Mouse (Mus musculus) adrenal gland, postnatal 14 days (tissue): ENCODE measurements around the gene Tmem50b. TPM values are rescaled to one million over a fixed set of nuclear protein-coding genes. Genes with fewer than 3 reads are reported as not detected.
A peak's percentile ranks its signal among the peaks of the same experiment; 100 is the strongest.

Experiments used
- DNase-seq: peaks from one replicate; pipeline ENCODE4 v3.0.0; 2021; ENCODE audit warnings: mixed read lengths
- total RNA-seq: library from RNA; stranded (reverse); gene quantifications from 2 replicates; pipeline ENCODE4 v1.2.3, GENCODE M21; 2021

Gene Tmem50b
- total RNA-seq, 1 experiment from 2014 or later, result 48.0 TPM

DNA sequence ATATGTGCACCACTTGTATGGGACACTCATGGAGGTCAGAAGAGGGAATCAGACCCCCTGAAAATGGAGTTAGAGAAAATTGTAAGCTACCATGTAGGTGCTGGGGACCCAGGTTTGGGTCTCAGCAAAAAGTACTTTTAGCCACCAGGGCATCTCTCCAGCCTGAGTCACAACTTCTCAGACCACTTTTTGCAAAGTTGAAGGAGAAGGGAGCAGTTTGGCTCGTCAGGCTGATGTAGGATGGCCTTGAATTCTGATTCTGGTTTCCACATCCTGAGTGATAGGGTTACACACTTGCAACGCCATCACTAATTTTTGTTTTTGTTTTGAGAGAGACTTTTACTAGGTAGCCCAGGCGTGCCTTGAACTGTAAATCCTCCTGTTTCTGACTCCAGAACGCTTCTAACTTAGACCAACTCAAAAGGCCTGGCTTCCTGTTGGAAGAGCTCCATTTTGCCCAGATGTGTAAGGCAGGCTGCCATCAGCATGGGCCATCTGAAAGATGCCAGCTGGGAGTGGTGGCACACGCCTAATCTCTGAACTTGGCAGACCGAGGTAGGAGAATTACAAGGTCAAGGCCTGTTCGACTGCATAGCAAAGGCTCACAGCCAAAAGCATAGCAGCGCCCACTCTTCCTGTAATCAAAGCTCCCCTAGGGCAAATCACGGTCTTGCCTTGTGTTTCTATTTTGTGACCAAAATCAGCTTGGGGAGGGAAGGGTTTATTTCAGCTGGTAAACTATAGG lies 12.1 kb upstream of the Tmem50b start:
- peak; percentile 82 for DNase-seq

DNA sequence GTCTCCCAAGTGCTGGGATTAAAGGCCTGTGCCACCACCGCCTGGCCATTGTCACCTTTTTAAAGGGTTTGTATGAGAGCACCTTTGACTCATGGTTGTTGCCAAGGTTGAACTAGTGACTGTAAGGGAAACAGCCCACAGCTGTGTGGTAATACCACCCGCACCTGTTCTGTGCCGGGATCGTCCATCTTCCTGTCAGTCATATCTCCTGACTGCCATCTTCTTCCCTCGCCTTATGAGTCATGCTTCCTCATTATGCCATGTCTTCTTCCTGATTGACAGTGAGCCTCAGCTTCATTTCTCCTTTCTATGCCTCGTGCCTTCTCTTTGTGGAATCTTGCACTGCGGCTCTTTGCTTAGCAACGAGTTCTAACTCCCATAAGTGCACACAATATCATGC lies 9.4 kb upstream of the Tmem50b start:
- DNase-seq, result no peak

GRCm38 (mm10) chr16:91605156-91605555 lies 7.6 kb upstream of the Tmem50b start:
- no peak for DNase-seq

DNA sequence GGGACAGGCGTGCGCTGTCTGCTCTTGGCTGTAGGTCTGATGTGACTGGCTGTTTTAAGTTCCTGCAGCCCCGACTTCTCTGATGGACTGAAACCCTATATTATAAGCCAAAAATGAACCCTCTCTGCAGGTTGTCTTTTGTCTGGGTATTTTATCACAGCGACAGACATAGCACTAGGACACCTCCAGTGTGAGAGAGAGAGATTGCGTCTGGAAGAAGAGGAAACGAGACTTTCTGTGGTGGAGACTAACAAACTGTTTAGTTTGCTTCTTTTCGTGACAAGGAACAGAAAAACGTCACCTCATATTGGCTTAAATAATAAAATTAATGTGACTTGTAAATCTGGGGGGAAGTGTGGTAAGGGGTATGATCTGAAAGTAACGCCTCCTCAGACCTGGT lies 4.1 kb upstream of the Tmem50b start:
- DNase-seq, result no peak

DNA sequence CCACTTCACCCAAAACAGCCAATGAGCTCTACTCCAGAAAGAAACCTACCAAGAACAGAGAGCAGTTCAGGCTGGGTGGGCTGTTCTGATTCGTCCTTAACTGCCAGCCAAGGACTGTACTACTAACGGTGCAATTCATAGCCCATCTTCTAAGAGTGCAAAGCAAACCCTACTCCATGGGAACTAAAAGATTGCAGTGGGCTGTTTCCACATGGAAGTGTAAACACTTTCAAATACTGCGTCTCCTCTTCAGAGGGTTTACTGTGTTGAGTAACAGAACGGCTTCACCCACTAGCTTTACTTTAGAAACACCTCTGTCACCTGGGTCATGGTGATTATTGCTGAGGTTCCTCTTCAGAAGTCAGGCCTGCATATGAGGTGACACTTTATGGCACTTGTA lies 3.5 kb upstream of the Tmem50b start:
- no peak for DNase-seq

DNA sequence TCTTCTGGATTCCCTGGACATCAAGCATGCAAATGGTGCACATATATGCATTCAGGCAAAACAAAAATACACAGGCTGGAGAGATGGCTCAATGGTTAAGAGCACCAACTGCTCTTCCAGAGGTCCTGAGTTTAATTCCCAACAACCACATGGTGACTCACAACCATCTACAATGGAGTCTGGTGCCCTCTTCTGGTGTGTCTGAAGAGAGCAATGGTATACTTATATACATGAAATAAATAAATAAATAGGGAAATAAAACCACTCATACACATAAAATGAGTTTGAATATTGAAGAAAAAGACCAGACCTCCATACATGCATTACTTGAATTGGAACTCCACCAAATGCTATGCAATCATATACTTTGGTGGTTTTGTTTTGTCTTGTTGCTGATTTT lies 1.6 kb upstream of the Tmem50b start:
- DNase-seq, result no peak

GRCm38 (mm10) chr16:91596779-91597671 lies 575 bp downstream of the Tmem50b start:
- DNase-seq, result no peak

DNA sequence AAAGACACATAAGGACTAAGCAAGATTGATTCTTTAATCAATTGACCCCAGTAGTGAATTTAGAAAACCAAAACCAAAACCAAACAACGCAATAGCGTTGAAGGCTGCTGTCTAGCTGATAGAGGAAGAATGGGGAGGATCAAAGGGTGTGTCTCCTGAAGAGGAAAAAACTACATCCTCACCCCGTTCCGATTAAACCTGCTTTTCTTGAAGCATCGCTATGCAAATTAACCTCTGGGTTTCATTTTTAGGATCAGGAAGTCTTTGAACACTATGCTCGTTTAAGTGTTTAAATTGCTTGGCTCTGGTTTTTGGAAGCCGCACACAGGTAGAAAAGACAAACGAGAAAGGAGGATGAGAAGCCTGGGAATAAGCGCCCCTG lies 1.2 kb downstream of the Tmem50b start:
- no peak for DNase-seq

DNA sequence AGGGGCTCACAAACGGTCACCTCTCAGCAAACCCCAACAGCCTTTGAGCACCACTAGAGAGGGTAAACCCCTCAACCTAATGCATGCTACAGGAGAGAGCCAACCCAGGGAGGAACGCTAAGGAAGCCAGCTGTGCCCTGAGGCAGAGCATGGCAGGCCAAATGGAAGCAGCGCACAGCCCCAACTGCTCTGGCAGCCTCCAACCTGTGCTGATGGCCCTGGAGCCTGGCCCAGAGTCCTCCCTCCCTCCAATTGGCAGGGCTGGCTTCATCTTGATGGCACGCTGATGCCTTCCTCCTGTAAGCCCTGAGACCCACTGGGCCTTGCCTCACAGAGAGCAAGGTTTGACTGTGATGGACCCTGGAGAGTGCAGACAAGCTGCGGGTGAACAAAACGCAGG lies 2.5 kb downstream of the Tmem50b start:
- DNase-seq, result peak; percentile 49

DNA sequence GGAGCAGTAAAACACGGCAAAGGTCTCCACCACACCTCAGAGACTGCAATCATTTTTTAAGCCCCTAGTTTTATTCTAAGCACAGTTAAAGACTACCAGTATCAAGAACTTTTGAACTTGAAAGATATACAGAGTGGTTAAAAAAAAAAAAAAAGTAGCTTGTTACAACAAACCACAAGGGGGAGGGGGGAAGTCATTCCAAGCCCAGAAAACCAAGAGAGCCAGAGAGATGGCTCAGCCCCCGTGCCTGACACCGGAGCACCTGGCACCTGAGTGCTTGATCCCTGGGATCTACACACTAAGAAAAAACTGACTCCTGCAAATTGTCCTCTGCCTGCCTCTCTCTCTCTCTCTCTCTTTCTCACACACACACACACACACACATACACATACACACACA lies 4.3 kb downstream of the Tmem50b start:
- no peak for DNase-seq

- no peak for DNase-seq
These were observed 5.4 kb downstream of the Tmem50b start for GRCm38 (mm10) chr16:91592162-91592561.

- no peak for DNase-seq
These were observed 8.9 kb downstream of the Tmem50b start for GRCm38 (mm10) chr16:91588703-91589102.

GRCm38 (mm10) chr16:91587730-91588453 lies 9.7 kb downstream of the Tmem50b start:
- no peak for DNase-seq

GRCm38 (mm10) chr16:91586244-91586643 lies 11.4 kb downstream of the Tmem50b start:
- DNase-seq, result no peak

DNA sequence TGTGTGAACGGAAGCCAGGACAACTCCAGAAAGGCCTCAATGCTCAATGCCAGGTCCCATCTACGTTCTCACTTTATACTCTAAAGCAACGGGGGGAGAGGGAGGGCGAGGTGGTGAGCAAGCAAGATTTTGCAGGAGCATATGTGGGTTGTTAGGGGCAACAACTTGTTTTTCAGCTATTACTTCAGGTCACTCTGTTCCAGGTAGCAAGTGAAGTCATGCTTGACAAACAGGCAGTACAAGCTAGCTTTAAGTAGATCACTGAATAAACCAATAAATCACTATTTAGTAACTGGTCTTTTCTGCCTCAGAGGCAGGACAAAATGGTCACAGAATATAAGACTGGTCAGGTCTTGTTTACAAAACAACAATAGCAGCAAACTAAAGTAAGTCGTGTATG lies 12.0 kb downstream of the Tmem50b start:
- DNase-seq, result no peak

- DNase-seq, result peak; percentile 48
These were observed 15.3 kb downstream of the Tmem50b start for GRCm38 (mm10) chr16:91582307-91582706.

- DNase-seq, result no peak
These were observed 18.4 kb downstream of the Tmem50b start for GRCm38 (mm10) chr16:91578980-91579720.

GRCm38 (mm10) chr16:91575151-91575550 lies 22.4 kb downstream of the Tmem50b start:
- DNase-seq, result no peak

GRCm38 (mm10) chr16:91571105-91571504 lies 26.5 kb downstream of the Tmem50b start:
- DNase-seq, result no peak

GRCm38 (mm10) chr16:91568960-91569359 lies 28.6 kb downstream of the Tmem50b start:
- no peak for DNase-seq

GRCm38 (mm10) chr16:91566002-91566401 lies 31.6 kb downstream of the Tmem50b start:
- DNase-seq, result no peak

DNA sequence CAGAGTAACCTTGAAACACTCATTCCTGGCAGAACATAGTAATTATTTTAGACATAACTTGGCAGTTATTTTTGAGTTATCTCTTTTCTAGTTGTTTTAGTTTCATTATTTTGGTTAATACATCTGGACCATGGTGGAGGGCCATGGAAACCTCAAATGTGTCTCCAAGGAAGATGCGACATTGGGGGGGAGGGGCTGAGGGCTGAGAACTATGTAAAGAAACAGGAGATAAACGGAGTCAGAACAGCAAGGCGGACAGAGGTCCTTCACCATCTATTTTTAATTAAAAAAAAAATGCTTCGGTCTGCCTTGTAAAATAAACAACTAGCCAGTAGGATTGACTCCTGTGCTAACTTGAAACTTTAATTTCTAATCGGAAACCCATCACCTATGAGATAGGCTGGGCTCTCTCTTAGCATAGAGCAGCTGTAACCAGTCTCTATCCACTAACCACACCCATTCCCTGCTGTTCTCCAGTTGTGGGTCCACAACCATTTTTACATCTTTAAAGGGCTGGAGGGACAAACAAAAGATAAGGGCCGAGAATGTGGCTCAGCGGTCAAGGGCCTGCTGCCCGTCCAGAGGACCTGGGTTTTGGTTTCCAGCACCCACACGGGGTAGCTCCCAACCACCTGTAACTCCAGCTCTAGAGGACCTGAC lies 32.2 kb downstream of the Tmem50b start:
- no peak for DNase-seq
